Mouse (Mus musculus) Patski (cell line): Measurements from ENCODE around the gene Kif17. TPM values are rescaled to one million over a fixed set of nuclear protein-coding genes. Genes with fewer than 3 reads are reported as not detected.

ENCODE experiments used
- ATAC-seq: fragments of 100-300 bp; one replicate; pipeline ENCODE4 v1.8.0; 2021
- CTCF ChIA-PET: fragments of 350-600 bp; sonication (Branson Sonifier 250); formaldehyde crosslinking; loops from one replicate; lab custom pipeline; 2022; ENCODE audit warnings: inconsistent platforms; lab: Charles Lee
- POLR2A ChIA-PET: fragments of 350-600 bp; sonication (Branson Sonifier 250); formaldehyde crosslinking; loops from one replicate; lab custom pipeline; 2022; ENCODE audit warnings: antibody characterized with exemption, inconsistent platforms; lab: Charles Lee
- DNase-seq: peaks from one replicate; pipeline ENCODE4 v3.0.0-alpha.2; 2011; ENCODE audit warnings: low read depth, low spot score
- H3K27me3 ChIP-seq: fragments of 371-371 bp; one replicate; pipeline ENCODE4 v1.5.1; 2021
- CTCF ChIP-seq: fragments of 100-300 bp; IDR thresholded peaks from one replicate; pipeline ENCODE4 v1.5.1; 2021
- in situ Hi-C: fragments of 300-500 bp; cut with MboI; formaldehyde crosslinking; loops from 3 replicates; pipeline ENCODE4 v1.11.1; 2018; ENCODE audit warnings: low pct_unique_long_range_greater_than_20kb, mixed read lengths
- polyA plus RNA-seq: library from polyadenylated mRNA; unstranded; gene quantifications from one replicate; pipeline ENCODE4 v1.2.3, GENCODE M21; 2021

Kif17 gene
- polyA plus RNA-seq, 1 experiment from 2014 or later, result 1.6 TPM

DNA sequence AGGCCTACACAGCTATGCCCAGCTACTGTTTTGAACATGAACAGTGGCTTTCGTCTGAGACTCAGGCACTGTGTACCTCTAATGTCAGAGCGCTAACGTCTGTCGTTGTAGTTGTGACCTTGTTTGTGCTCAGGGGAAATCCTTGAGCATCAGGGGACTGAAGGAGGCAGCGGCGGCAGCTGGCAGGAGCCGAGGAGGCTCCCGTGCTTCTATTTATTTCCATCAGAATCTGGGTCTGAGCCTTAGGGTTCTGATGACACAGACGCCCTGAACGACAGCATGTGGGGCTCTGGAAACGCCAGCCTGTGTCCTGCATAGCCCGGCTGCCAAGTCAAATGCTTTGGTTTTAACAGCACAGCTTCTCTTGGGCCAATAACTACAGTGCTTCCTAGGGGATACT lies 84.8 kb downstream of the Kif17 start:
- TF ChIP-seq CTCF, result no peak
- ATAC-seq, result no peak
- no peak for DNase-seq
- ChIA-PET CTCF (no interaction called here), POLR2A (no interaction called here)
- H3K27me3 ChIP-seq, result no peaks in the 10 kb centered on the region
- in situ Hi-C loops, result no loop called here

DNA sequence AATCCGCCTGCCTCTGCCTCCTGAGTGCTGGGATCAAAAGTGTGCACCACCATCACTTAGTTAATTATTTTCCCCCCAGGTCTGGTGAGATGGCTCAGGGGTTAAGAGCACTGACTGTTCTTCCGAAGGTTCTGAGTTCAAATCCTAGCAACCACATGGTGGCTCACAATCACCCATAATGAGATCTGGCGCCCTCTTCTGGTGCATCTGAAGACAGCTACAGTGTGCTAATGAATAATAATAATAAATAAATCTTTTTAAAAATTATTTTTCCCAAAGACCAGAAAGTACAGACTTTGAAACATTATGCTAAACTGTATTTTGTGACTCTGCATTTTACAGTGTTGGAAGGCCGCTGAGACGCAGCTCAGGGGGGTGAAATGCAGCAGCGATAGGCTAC lies 85.4 kb downstream of the Kif17 start:
- ChIA-PET POLR2A (no interaction called here), CTCF (no interaction called here)
- H3K27me3 ChIP-seq, result no peaks in the 10 kb centered on the region
- no peak for TF ChIP-seq CTCF
- ATAC-seq (no peak), DNase-seq (no peak)
- in situ Hi-C loops, result no loop called here

DNA sequence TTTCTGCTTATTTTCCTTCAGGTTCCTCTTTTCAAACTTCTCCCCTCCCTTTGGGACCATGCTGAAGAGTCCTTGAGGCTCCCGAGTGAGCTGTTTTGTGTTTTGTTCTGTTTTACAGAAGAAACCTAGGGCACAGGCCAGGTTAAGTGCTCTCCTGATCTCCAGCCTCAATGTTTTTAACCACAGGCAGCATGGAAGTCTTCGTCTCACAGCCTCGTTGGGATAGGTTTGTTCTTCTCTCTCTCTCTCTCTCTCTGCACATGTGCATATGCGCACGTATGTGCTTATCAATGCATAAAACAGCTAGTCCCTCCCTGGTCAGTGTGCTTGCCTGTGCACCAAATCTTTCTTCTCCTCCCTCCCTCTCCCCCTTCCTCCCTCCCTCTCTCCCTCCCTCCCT lies 86.6 kb downstream of the Kif17 start:
- ATAC-seq (no peak), DNase-seq (no peak)
- ChIA-PET POLR2A (no interaction called here), CTCF (no interaction called here)
- no peak for TF ChIP-seq CTCF
- in situ Hi-C loops, result no loop called here
- no peaks in the 10 kb centered on the region for H3K27me3 ChIP-seq

DNA sequence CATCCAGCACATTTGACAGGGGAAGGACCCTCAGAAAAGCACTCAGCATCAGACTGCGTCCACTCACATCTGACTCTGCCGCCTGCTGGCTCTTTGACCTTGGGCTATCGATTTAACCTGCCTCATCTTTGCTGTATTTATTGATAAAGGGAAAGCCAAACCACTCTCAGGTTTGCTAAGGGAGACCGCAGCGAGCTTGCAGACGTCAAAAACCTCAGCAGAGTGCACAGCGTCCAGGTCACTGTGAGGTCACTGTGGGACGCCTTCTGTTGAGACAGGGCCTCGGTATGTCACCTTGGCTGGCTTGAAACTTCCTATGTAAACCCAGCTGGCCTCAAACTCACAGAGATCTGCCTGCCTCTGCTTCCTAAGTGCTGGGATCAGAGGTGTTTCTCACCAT lies 87.1 kb downstream of the Kif17 start:
- ATAC-seq (no peak), DNase-seq (no peak)
- no peaks in the 10 kb centered on the region for H3K27me3 ChIP-seq
- CTCF ChIA-PET, result no interaction called here
- TF ChIP-seq CTCF, result no peak
- in situ Hi-C loops, result no loop called here
- POLR2A ChIA-PET, result interaction anchor here (1.4 kb wide), 1 partner anchor 42 kb away, joined by 3 read pairs; no protein-coding TSS in a partner anchor

DNA sequence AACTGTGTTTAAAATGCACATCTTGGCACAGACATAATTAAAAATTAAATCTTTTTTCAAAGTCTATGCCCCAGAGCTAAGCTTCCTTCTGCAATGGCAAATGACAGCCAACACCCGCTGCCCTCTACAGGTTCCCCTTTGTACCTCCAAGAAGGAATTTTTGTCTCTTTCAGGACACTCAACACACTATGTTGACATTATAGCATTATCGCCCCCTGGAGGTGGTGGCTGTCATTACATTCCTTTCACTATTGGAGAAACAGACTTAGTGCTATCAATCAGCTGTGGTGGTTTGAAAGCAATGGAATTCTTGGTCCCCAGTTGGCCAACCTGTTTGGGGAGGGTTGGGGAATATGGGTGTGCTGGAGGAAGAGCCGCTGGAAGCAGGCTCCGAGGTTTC lies 89.7 kb downstream of the Kif17 start:
- ChIA-PET POLR2A (no interaction called here), CTCF (interaction anchor here (1.2 to 1.4 kb wide), 3 partner anchors 11 to 39 kb away, joined by 3 read pairs; no protein-coding TSS in a partner anchor)

DNA sequence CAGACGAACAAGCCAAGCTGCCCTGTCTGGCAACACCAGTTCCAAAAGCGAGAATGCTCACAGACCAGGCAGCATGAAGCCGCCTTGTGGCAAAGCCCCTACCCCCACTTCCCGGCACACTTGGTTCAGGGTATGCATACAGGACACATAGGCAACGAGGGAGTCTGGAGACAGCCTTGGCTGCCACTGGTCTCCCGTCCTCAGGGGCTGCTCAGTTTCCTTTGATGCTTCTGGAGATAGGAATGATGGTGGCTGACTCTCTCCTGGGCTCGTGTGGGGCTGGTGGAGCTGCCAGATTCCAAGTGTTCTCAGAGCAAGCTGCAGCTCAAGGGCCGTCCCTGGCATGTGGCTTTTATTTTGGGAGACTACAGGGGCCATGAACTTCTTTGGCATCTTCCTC lies 91.2 kb downstream of the Kif17 start:
- H3K27me3 ChIP-seq, result no peaks in the 10 kb centered on the region
- ChIA-PET POLR2A (no interaction called here), CTCF (interaction anchor here (1.2 to 1.7 kb wide), 2 partner anchors 14 to 37 kb away, joined by 3 to 5 read pairs; no protein-coding TSS in a partner anchor)
- ATAC-seq (no peak), DNase-seq (no peak)
- in situ Hi-C loops, result no loop called here
- TF ChIP-seq CTCF, result no peak

More for the DNA sequence above, 89.7 kb downstream of the Kif17 start:
- ATAC-seq (no peak), DNase-seq (no peak)
- TF ChIP-seq CTCF, result peak; percentile 60
- in situ Hi-C loops, result no loop called here
- H3K27me3 ChIP-seq, result no peaks in the 10 kb centered on the region

DNA sequence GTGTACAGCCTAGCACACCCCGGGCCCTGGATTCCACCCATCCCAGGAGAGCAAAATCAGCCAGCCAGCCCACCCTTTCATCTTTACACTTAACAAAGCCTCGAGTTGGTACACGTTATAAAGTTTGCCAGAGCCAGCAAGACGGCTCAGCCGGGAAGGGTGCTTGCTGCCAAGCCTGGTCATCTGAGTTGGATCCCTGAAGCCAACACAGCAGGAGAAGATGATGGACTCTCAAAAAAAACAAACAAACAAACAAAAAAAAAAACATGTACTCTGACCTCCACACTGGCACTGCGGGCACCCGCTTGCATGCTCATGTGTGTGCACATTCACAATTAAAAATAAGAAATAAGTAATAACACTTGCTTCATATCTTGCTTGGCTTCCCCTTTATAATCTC lies 91.8 kb downstream of the Kif17 start:
- POLR2A ChIA-PET, result no interaction called here
- in situ Hi-C loops, result no loop called here

DNA sequence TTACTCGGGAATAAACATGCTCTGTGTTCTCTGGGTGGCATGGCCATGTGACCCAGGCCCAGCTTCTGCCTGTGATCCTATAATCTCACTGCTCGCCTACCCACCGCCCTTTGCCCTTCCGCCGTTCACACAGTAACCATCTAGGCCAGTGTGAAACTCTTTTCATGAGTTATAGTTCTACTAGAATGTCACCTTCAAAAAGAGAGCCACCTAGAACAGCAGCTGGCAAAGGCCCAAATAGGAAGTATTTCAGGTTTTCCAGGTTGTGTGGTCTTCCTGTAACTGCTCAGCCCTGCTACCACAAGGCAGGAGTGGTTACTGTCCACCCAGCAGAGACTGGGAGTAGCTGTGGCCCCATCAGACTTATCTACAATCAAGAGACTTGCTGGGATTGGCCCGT lies 92.5 kb downstream of the Kif17 start:
- CTCF ChIA-PET, result interaction anchor here (1.3 kb wide), 1 partner anchor 37 kb away, joined by 4 read pairs; no protein-coding TSS in a partner anchor
- ATAC-seq (no peak), DNase-seq (no peak)
- no peak for TF ChIP-seq CTCF
- POLR2A ChIA-PET, result no interaction called here
- in situ Hi-C loops, result no loop called here
- no peaks in the 10 kb centered on the region for H3K27me3 ChIP-seq

More for the DNA sequence above, 91.8 kb downstream of the Kif17 start:
- H3K27me3 ChIP-seq, result no peaks in the 10 kb centered on the region
- CTCF ChIA-PET, result interaction anchor here (1.7 kb wide), 1 partner anchor 37 kb away, joined by 5 read pairs; no protein-coding TSS in a partner anchor
- ATAC-seq (no peak), DNase-seq (no peak)
- TF ChIP-seq CTCF, result no peak

DNA sequence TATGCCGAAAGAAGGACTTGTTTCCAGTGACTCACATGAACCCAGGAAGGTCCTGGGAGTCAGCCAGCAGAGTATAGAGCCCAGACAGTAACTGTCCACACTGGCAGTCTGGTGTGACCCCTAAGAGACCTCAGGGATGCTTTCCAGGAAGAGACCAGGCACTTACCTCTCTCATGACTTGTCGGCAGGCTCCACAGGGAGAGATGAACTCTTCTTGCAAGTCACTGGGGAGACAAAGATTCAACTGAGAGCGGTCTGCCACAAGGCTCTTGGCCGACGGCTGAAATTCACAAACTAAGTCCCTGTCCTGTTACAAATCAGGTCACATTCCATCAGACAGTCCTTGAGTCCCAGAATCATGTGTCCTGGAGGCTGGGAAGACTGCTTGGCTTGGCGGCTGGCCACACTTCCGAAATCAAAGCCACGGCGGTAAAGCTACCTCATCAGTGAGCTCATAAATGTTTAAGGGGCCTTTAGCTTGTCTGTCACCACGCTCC lies 93.2 kb downstream of the Kif17 start:
- DNase-seq, result no peak
- in situ Hi-C loops, result no loop called here
- ATAC-seq, result no peak
- CTCF ChIA-PET, result interaction anchor here (1.3 kb wide), 1 partner anchor 36 kb away, joined by 4 read pairs; no protein-coding TSS in a partner anchor
- H3K27me3 ChIP-seq, result no peaks in the 10 kb centered on the region
- no peak for TF ChIP-seq CTCF
- POLR2A ChIA-PET, result no interaction called here

DNA sequence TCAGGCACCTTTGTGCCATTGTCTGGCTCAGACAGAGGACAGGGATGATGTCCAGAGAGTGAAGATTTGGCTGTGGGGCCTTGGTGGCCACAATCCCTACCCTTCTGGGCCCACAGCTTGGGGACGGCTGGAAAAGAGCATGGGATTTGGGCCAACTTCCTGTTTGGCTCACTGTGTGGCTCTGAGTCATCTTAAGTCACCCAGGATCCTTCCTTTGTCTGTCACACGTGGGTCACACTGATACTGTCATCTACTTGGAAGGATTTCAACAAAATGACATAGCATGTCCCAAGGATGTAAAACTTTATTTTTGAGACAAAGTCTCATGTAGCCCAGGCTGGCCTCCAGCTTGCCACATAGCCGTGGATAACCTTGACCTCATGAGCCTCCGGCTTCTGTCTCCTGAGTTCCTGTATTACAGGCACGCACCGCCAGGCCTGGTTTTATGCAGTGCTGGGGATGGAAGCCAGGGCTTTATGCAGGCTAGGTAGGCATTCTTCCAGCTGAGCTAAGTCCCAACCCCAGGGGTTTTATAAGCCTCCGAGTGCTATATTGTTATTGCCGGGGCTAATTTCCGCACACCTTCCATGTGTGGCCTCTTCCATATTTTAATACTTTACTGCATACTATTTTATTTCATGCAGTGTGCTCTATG lies 94.8 kb downstream of the Kif17 start:
- ChIA-PET CTCF (no interaction called here), POLR2A (no interaction called here)
- no peaks in the 10 kb centered on the region for H3K27me3 ChIP-seq
- in situ Hi-C loops, result no loop called here
- no peak for DNase-seq
- no peak for TF ChIP-seq CTCF
- no peak for ATAC-seq

DNA sequence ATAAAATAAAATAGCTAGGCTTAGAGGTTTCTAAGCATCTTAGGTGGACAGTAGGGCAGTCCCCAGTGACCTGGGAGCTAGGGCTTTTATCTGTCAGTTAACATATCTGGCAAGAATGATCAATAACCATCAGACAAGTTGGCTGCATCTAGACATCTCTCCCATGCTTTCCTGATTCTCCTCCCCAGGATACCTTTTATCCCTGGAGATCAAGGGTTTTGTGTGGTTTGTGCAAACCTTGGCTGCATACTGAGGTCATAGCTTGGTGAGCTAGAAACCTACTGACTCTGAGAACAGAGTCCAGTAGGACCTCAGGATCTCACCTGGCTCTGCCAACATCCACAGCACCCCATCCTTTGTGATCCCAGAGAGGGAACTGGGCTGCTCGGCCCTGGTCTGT lies 97.0 kb downstream of the Kif17 start:
- DNase-seq (no peak), ATAC-seq (no peak)
- TF ChIP-seq CTCF, result no peak
- POLR2A ChIA-PET, result no interaction called here
- H3K27me3 ChIP-seq, result no peaks in the 10 kb centered on the region
- CTCF ChIA-PET, result no interaction called here
- in situ Hi-C loops, result no loop called here
